Mouse (Mus musculus) lung, embryonic 14.5 days (tissue): ENCODE measurements around the gene Trim2. TPM values are rescaled to one million over a fixed set of nuclear protein-coding genes. Genes with fewer than 3 reads are reported as not detected.
A peak's percentile ranks its signal among the peaks of the same experiment; 100 is the strongest.

Experiments used
- ATAC-seq: fragments of 200-750 bp; cut with Nextera tagmentation; 2 replicates; pipeline ENCODE4 v1.8.0; 2017; ENCODE audit warnings: mild to moderate bottlenecking, moderate TSS enrichment, moderate library complexity; ENCODE audit not compliant: insufficient read depth
- DNase-seq: peaks from one replicate; pipeline ENCODE4 v3.0.0-alpha.2; 2015
- H3K27ac ChIP-seq: fragments of 300-500 bp; sonication (generic); 2 replicates; pipeline ENCODE4 v1.5.1; 2014; ENCODE audit warnings: low read depth, mild to moderate bottlenecking, moderate library complexity
- H3K27me3 ChIP-seq: fragments of 300-500 bp; sonication (generic); 2 replicates; pipeline ENCODE4 v1.6.1; 2014; ENCODE audit warnings: low read length, control low read depth; ENCODE audit not compliant: insufficient read depth
- H3K36me3 ChIP-seq: fragments of 300-500 bp; sonication (generic); 2 replicates; pipeline ENCODE4 v1.6.1; 2014; ENCODE audit warnings: control low read depth; ENCODE audit not compliant: insufficient read depth
- H3K4me1 ChIP-seq: fragments of 300-500 bp; sonication (generic); 2 replicates; pipeline ENCODE4 v1.6.1; 2014; ENCODE audit warnings: antibody characterized with exemption, control low read depth; ENCODE audit not compliant: insufficient read depth
- H3K4me2 ChIP-seq: fragments of 300-500 bp; sonication (generic); 2 replicates; pipeline ENCODE4 v1.6.1; 2014; ENCODE audit warnings: mild to moderate bottlenecking
- H3K4me3 ChIP-seq: fragments of 300-500 bp; sonication (generic); 2 replicates; pipeline ENCODE4 v1.5.1; 2014; ENCODE audit warnings: low read depth, low read length
- H3K9ac ChIP-seq: fragments of 300-500 bp; sonication (generic); 2 replicates; pipeline ENCODE4 v1.6.1; 2014
- H3K9me3 ChIP-seq: fragments of 300-500 bp; sonication (generic); 2 replicates; pipeline ENCODE4 v1.6.1; 2016; ENCODE audit warnings: low read depth, low read length, control low read depth
- CTCF ChIP-seq: IDR thresholded peaks from 2 replicates; pipeline ENCODE4 v1.5.1; 2016; ENCODE audit warnings: antibody characterized with exemption, low read depth
- WGBS: fragments of 180-500 bp; shearing (Covaris S2); extraction: QIAGEN DNeasy Blood & Tissue Kit; methylation state at CpG from one replicate; pipeline ENCODE4 v1.1.7; 2014; 5-methylcytosine and 5-hydroxymethylcytosine counted together
- polyA plus RNA-seq: library from polyadenylated mRNA; unstranded; fragments of >200 nt; fragmentation: Nextera tagmentation; extraction: Ambion mirVana; gene quantifications from 2 replicates; pipeline ENCODE4 v1.2.1, GENCODE M21; 2014

Trim2 gene
- polyA plus RNA-seq, 1 experiment from 2014 or later = 27.0 TPM

DNA sequence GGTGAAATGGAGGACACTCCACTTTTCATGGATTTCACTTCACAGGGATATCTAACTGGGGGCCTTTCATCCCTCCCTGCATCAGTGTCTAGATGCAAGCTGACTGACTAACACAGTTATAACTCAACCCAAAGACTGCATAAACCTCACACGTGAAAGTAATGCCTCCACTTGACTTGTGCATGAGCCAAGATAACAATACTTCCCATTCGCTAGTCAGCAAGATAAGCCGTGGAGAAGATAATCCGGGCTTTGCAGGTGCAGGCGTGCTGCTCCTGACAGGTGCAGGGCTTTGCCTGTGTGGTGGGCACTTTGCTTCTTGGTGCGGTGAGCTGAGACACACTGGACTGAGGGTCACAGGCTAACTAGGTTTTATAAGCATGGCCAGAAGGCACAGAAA is 74.4 kb downstream of the Trim2 start:
- no peak for DNase-seq
- H3K4me1 ChIP-seq = 0 out of 2 replicates have a peak, but pooled peaks cover 4% of the 10 kb centered on the region
- no peaks in the 10 kb centered on the region for H3K27me3 ChIP-seq
- no peak for TF ChIP-seq CTCF
- no peaks in the 10 kb centered on the region for H3K9me3 ChIP-seq
- H3K36me3 ChIP-seq = no peaks in the 10 kb centered on the region
- H3K4me2 ChIP-seq = no peak overlapping the region
- no peak overlapping the region for H3K4me3 ChIP-seq
- WGBS = 66% methylated on average over 6 of the region's 6 CpGs
- ATAC-seq = no peak
- no peak overlapping the region for H3K27ac ChIP-seq
- H3K9ac ChIP-seq = no peak overlapping the region

DNA sequence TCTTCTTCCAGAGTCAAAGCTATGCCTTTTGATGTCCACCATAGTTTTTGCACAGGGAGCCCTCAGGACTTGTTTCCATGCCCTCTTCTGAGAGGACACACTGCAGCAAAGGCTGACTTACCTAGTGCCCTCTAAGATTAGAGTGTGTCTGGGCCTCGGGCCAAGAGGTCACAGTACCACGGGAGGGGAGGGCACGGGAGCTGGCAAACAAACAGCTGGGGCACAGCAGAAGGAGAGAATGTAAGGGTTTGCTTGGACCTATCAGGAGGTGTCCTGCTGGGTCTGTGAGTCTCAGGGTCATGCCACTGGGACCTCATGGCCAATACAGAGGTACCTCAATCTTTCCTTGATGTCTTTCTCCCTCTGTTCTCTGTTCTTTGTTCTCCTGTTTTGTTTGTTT is 75.7 kb downstream of the Trim2 start:
- TF ChIP-seq CTCF = no peak
- ATAC-seq = no peak
- no peak overlapping the region for H3K27ac ChIP-seq

DNA sequence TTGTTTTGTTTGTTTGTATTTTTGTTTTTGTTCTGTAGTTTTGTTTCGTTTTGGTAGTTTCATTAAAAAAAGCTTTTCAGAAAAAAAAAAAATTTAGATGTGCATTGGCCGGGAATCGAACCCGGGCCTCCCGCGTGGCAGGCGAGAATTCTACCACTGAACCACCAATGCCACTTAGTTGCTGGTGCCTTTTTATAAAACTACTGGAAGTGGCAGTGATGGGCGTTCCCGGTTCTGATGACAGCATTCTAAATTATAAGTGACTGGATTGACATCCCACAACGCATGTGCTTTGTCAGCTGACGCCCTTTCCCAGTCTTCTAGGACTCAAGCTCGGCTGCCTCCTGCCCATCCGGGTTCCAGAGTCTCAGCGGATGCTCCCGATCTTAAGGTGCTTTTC is 77.8 kb downstream of the Trim2 start:
- Histone ChIP-seq H3K4me1 (0 out of 2 replicates have a peak, but pooled peaks cover 8% of the 10 kb centered on the region), H3K9ac (no peak overlapping the region; the same call in 1 of the 2 replicates), H3K9me3 (no peaks in the 10 kb centered on the region), H3K36me3 (no peaks in the 10 kb centered on the region), H3K4me3 (peak overlapping the region; percentile 43), H3K27me3 (no peaks in the 10 kb centered on the region), H3K4me2 (peak overlapping the region; percentile 90), H3K27ac (no peak overlapping the region)
- ATAC-seq = no peak
- no peak for TF ChIP-seq CTCF
- peak; percentile 72 for DNase-seq
- WGBS = 9% methylated on average over 15 of the region's 15 CpGs

More for the DNA sequence above, 75.7 kb downstream of the Trim2 start:
- Histone ChIP-seq H3K27me3 (no peaks in the 10 kb centered on the region), H3K4me1 (0 out of 2 replicates have a peak, but pooled peaks cover 8% of the 10 kb centered on the region), H3K9ac (no peak overlapping the region), H3K4me3 (no peak overlapping the region), H3K9me3 (no peaks in the 10 kb centered on the region), H3K36me3 (no peaks in the 10 kb centered on the region), H3K4me2 (no peak overlapping the region)
- WGBS = 12% methylated on average over 3 of the region's 3 CpGs
- peak; percentile 20 for DNase-seq

DNA sequence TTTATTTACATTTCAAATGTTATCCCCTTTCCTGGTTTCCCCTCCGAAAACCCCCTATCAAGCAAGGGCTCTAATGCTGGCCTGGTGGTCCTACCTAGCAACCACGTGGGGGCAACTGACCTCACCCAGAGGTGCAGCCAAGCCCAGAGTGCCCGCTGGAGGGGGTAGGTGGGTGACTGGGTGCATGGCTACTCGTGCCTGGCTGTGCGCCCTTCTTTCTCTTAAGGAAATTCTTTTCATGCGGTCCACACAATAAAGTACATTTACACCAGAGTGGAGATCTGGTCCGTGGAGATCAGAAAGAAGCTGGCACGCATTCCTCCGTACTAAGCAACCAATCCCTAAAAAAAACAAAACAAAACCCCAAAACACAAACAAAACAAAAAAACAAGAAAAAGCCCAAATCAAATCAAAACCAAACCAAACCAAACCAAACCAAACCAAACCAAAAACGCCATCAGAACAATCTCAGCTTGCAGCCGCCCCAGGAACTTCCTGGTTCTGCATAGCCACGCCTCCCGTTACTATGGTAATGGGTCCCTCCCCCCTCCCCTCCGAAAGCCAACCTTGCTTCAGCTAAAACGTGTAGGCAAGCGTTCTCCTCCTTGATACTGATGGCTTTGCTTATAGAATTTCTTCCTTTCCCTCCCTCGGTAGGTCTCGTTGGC is 78.3 kb downstream of the Trim2 start:
- peak overlapping the region; percentile 91 for H3K27ac ChIP-seq
- H3K27me3 ChIP-seq = no peaks in the 10 kb centered on the region
- H3K4me1 ChIP-seq = 0 out of 2 replicates have a peak, but pooled peaks cover 8% of the 10 kb centered on the region
- ATAC-seq (peak; percentile 86), DNase-seq (peak; percentile 95)
- H3K9me3 ChIP-seq = no peaks in the 10 kb centered on the region
- H3K36me3 ChIP-seq = no peaks in the 10 kb centered on the region
- peak overlapping the region; percentile 43 for H3K4me3 ChIP-seq
- H3K4me2 ChIP-seq = peak overlapping the region; percentile 90
- under 1% methylated on average over 18 of the region's 18 CpGs for WGBS
- H3K9ac ChIP-seq = peak overlapping the region; percentile 58
- peak; percentile 51 for TF ChIP-seq CTCF

DNA sequence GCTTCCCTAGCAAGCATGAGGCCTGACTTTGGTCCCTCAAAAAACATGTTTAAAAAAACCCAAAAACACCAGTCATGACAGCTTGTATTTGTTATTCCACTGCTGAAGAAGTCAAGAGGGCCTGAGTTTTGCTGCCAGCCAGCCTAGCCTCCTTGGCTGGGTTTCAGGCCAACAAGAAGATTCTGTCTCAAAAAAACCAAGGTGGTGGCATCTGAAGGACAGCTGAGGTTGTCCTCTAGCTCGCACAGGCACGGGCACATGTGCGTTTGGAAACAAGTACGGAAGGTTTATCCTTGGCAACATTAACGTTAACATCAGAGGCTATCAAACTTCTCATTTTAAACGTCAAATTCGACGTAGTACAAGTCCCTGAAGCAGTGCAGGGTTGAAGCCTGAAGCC is 79.0 kb downstream of the Trim2 start:
- peak overlapping the region; percentile 73 for H3K27ac ChIP-seq
- ATAC-seq (peak; percentile 5; the same call in 1 of the 2 replicates), DNase-seq (peak; percentile 68)
- 15% methylated on average over 8 of the region's 8 CpGs for WGBS
- no peaks in the 10 kb centered on the region for H3K27me3 ChIP-seq
- H3K4me1 ChIP-seq = 0 out of 2 replicates have a peak, but pooled peaks cover 8% of the 10 kb centered on the region
- H3K4me3 ChIP-seq = peak overlapping the region; percentile 11; the same call in 1 of the 2 replicates
- H3K9ac ChIP-seq = no peak overlapping the region; the same call in 1 of the 2 replicates
- peak overlapping the region; percentile 90 for H3K4me2 ChIP-seq
- no peaks in the 10 kb centered on the region for H3K9me3 ChIP-seq
- TF ChIP-seq CTCF = no peak
- H3K36me3 ChIP-seq = no peaks in the 10 kb centered on the region

DNA sequence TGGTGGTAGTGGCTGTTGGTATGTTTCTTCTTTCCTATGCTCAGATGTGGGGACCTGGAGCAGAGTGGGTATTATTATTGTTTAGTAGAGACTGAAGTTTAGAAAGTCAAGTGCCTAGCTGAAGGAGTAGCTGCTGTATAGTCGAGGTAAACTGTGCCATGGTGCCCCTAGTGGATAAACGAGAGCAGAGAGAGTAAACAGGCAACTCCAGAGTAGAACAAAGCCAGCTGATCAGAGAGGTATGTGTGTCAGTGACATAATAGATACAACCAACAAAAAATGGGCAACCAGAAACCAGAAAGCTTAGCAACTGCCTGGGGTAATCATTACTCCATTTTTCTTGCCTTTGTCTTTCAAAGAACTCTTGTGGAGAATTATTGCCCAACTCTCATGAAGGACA is 81.7 kb downstream of the Trim2 start:
- no peak overlapping the region for H3K27ac ChIP-seq
- ATAC-seq (no peak), DNase-seq (peak; percentile 22)
- H3K27me3 ChIP-seq = no peaks in the 10 kb centered on the region
- H3K4me2 ChIP-seq = no peak overlapping the region
- no peak overlapping the region for H3K4me3 ChIP-seq
- no peaks in the 10 kb centered on the region for H3K36me3 ChIP-seq
- no peak overlapping the region for H3K9ac ChIP-seq
- H3K9me3 ChIP-seq = no peaks in the 10 kb centered on the region
- peaks cover 5% of the 10 kb centered on the region; the same call in 1 of the 2 replicates for H3K4me1 ChIP-seq
- peak; percentile 31; the same call in 1 of the 2 replicates for TF ChIP-seq CTCF
- 9% methylated on average over 2 of the region's 2 CpGs for WGBS

DNA sequence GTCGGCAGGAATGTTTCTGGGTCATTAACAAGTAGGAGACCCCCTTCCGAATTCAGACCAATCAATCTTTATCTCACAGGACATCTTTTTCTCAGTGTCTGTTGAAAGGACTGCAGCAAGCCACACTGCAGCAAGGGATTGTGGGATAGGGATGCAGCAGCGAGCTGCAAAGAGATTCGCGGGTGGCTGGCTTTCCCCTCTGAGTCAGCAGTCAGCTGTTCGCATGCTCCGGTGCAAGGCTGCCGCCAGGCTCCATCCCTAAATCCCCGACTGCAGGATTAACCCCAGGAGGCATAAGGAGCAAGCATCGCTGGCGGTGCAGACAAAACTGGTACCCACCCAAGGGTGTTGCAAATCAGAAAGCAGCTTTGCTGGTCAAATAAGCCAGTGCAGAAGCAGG is 85.9 kb downstream of the Trim2 start:
- H3K4me2 ChIP-seq = peak overlapping the region; percentile 70
- H3K4me3 ChIP-seq = peak overlapping the region; percentile 45
- H3K36me3 ChIP-seq = no peaks in the 10 kb centered on the region
- H3K4me1 ChIP-seq = peaks cover 5% of the 10 kb centered on the region
- peak; percentile 81 for ATAC-seq
- WGBS = 1% methylated on average over 11 of the region's 11 CpGs
- no peak for TF ChIP-seq CTCF
- H3K9me3 ChIP-seq = no peaks in the 10 kb centered on the region
- peak; percentile 80 for DNase-seq
- no peaks in the 10 kb centered on the region for H3K27me3 ChIP-seq
- H3K27ac ChIP-seq = no peak overlapping the region
- H3K9ac ChIP-seq = peak overlapping the region; percentile 50
